In genomic region chr2:65607813-65608212, GRCm38 (mm10) we compare ENCODE assay signal across 17 mouse cellular contexts. TPM values are rescaled to one million over a fixed set of nuclear protein-coding genes. Genes with fewer than 3 reads are reported as not detected.
"Had no signal": no experiment of that assay in that cellular context is flagged by ENCODE, and none has a peak within 500 bp of the region (broad histone marks: within the 10 kb centered on the region; RNA-seq: fewer than 3 reads in every experiment).

No protein-coding gene starts in this region.

- ATAC-seq: liver, postnatal 0 days; lung, postnatal 0 days; midbrain, embryonic 13.5 days; midbrain, embryonic 15.5 days had no signal

- DNase-seq: liver, postnatal 0 days; lung, adult 2 months; lung, postnatal 14 days; lung, postnatal 36 days; right cerebral cortex, postnatal 14 days; thymus, adult 2 months; thymus, postnatal 36 days had no signal

- H3K27ac ChIP-seq: lung, embryonic 15.5 days; macrophage; midbrain, embryonic 13.5 days; midbrain, embryonic 15.5 days; neural tube, embryonic 12.5 days; stomach, embryonic 15.5 days; stomach, postnatal 0 days had no signal

- H3K27me3 ChIP-seq: lung, embryonic 15.5 days; megakaryocyte, embryonic 14.5 days; midbrain, embryonic 13.5 days; midbrain, embryonic 15.5 days; neural tube, embryonic 12.5 days; stomach, embryonic 15.5 days had no signal

- H3K4me1 ChIP-seq: lung, embryonic 15.5 days; megakaryocyte, embryonic 14.5 days; midbrain, embryonic 13.5 days; midbrain, embryonic 15.5 days; neural tube, embryonic 12.5 days; stomach, embryonic 15.5 days had no signal

- H3K9me3 ChIP-seq: lung, embryonic 15.5 days; midbrain, embryonic 13.5 days; midbrain, embryonic 15.5 days; neural tube, embryonic 12.5 days; stomach, embryonic 15.5 days had no signal

- H3K4me2 ChIP-seq: lung, embryonic 15.5 days; midbrain, embryonic 11.5 days; midbrain, embryonic 13.5 days; midbrain, embryonic 15.5 days; neural tube, embryonic 12.5 days; stomach, embryonic 15.5 days had no signal

- H3K36me3 ChIP-seq: lung, embryonic 15.5 days; midbrain, embryonic 13.5 days; midbrain, embryonic 15.5 days; neural tube, embryonic 12.5 days; stomach, embryonic 15.5 days had no signal

- H3K4me3 ChIP-seq: lung, embryonic 15.5 days; megakaryocyte, embryonic 14.5 days; midbrain, embryonic 13.5 days; midbrain, embryonic 15.5 days; neural tube, embryonic 12.5 days; stomach, embryonic 15.5 days had no signal

- H3K9ac ChIP-seq: liver, postnatal 0 days; lung, embryonic 15.5 days; midbrain, embryonic 13.5 days; midbrain, embryonic 15.5 days; neural tube, embryonic 12.5 days; stomach, embryonic 15.5 days had no signal

RNA-seq across cellular contexts. Expression of gene Scn2a, which starts 12.8 kb away (rescaled TPM):
- polyA plus RNA-seq: macrophage had no signal

RNA-seq across cellular contexts. Expression of gene Scn3a, which starts 40.4 kb away (rescaled TPM):
- polyA plus RNA-seq: macrophage had no signal
